Mouse (Mus musculus): ENCODE data around the gene Olfr370. TPM values are rescaled to one million over a fixed set of nuclear protein-coding genes. Genes with fewer than 3 reads are reported as not detected.

Olfr370 gene
- polyA plus RNA-seq, 2 experiments, result not detected

DNA sequence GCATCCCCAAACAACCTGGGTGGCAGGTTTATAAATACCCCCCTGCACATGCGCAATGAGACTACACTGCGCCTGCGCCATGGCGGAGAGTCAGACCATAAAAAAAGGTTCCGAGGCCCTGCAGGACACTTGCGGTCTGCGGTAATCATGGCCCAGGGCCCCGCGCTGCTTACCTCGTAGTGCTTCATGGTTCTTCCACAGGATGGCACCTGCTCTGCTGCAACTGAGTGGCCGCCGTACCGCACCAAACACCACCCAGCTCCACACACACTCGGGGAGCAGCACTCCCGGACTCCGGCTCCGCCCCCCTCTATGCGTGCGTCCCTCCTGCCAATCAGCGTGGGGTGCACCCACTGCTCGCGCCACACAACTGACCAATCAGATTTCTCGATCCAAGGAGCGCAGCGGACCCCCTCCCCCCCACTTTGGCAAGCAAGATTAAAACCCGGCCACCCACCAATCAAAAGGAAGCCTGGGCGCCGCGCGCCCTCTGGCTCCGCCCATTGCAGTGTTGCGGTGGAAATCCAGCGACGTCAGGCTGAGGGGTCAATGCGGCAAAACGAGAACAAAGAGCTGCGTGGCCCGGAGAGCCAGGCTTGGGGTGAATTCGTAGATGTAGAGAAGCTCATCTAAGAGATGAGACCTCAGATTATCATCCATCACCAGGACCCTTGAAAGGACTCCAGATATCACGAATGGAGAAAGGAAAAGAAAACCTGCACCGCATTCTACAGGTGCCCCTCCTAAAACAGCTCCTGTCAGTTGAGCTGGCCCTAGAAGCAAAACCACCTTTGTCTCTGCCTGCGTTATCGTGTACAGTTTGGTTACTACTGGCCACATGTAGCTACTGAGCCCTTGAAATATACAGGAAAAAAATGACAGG is 58.8 kb downstream of the Olfr370 start:
- no peaks in the 10 kb centered on the region for H3K27me3 ChIP-seq (ENCODE audit: control insufficient read depth, insufficient read depth, low read length)
- H3K4me2 ChIP-seq (replicated peaks; ENCODE audit: low read depth, low read length, severe bottlenecking), result peak overlapping the region; percentile 82
- peak overlapping the region; percentile 81 for H3K4me3 ChIP-seq (replicated peaks; ENCODE audit: low read length)
- H3K4me1 ChIP-seq (ENCODE audit: control insufficient read depth, insufficient read depth, low read length), result peaks cover 16% of the 10 kb centered on the region
- peak; percentile 99 for ATAC-seq (ENCODE audit: low FRiP score, low read depth)
- peak; percentile 47; the same call in 1 of the 2 replicates for TF ChIP-seq POLR2A (IDR thresholded peaks at IDR 0.05; ENCODE audit: borderline replicate concordance, extremely low read depth, insufficient read depth, insufficient read length)
- peak overlapping the region; percentile 90 for H3K27ac ChIP-seq (replicated peaks; ENCODE audit: low read depth, low read length)
- H3K36me3 ChIP-seq (ENCODE audit: control insufficient read depth, insufficient read depth, low read length), result peaks cover 7% of the 10 kb centered on the region; the same call in 1 of the 2 replicates
- H3K9me3 ChIP-seq (ENCODE audit: control insufficient read depth, low read length), result no peaks in the 10 kb centered on the region
- peak; percentile 99 for DNase-seq (ENCODE audit: low spot score)
- under 1% methylated on average over 41 of the region's 43 CpGs for WGBS
- peak overlapping the region; percentile 80 for H3K9ac ChIP-seq (ENCODE audit: low read depth, low read length, severe bottlenecking)

Other genes with a start within 250 kb of the Olfr370 start
- 0.05 and 0.08 TPM in 2 replicates for gene Ucp1, start 245.4 kb upstream of the Olfr370 start, polyA plus RNA-seq (2012; rRNA removed)
- gene Ucp1, start 245.4 kb upstream of the Olfr370 start, polyA plus RNA-seq (2014; fragmentation: Nextera tagmentation; extraction: Ambion mirVana), result not detected in 2 replicates
- gene Elmod2, start 203.3 kb upstream of the Olfr370 start, polyA plus RNA-seq (2012; rRNA removed), result 11.6 and 12.6 TPM in 2 replicates
- 16.3 and 22.4 TPM in 2 replicates for gene Elmod2, start 203.3 kb upstream of the Olfr370 start, polyA plus RNA-seq (2014; fragmentation: Nextera tagmentation; extraction: Ambion mirVana)
- not detected in 2 replicates for gene Mgat4d, start 187.3 kb upstream of the Olfr370 start, polyA plus RNA-seq (2012; rRNA removed)
- gene Mgat4d, start 187.3 kb upstream of the Olfr370 start, polyA plus RNA-seq (2014; fragmentation: Nextera tagmentation; extraction: Ambion mirVana), result not detected in 2 replicates
- 0.40 and 0.43 TPM in 2 replicates for gene Clgn, start 145.9 kb upstream of the Olfr370 start, polyA plus RNA-seq (2012; rRNA removed)
- gene Clgn, start 145.9 kb upstream of the Olfr370 start, polyA plus RNA-seq (2014; fragmentation: Nextera tagmentation; extraction: Ambion mirVana), result 0.33 and 0.87 TPM in 2 replicates
- 59.6 and 81.6 TPM in 2 replicates for gene Scoc, start 77.4 kb upstream of the Olfr370 start, polyA plus RNA-seq (2012; rRNA removed)
- 118 and 119 TPM in 2 replicates for gene Scoc, start 77.4 kb upstream of the Olfr370 start, polyA plus RNA-seq (2014; fragmentation: Nextera tagmentation; extraction: Ambion mirVana)
- 237 and 248 TPM in 2 replicates for gene Ndufb7, start 30.9 kb downstream of the Olfr370 start, polyA plus RNA-seq (2012; rRNA removed)
- gene Ndufb7, start 30.9 kb downstream of the Olfr370 start, polyA plus RNA-seq (2014; fragmentation: Nextera tagmentation; extraction: Ambion mirVana), result 298 and 313 TPM in 2 replicates
- 595 and 783 TPM in 2 replicates for gene Tecr, start 72.2 kb downstream of the Olfr370 start, polyA plus RNA-seq (2012; rRNA removed)
- 586 and 589 TPM in 2 replicates for gene Tecr, start 72.2 kb downstream of the Olfr370 start, polyA plus RNA-seq (2014; fragmentation: Nextera tagmentation; extraction: Ambion mirVana)
- gene Dnajb1, start 72.4 kb downstream of the Olfr370 start, polyA plus RNA-seq (2012; rRNA removed), result 42.6 and 43.7 TPM in 2 replicates
- gene Dnajb1, start 72.4 kb downstream of the Olfr370 start, polyA plus RNA-seq (2014; fragmentation: Nextera tagmentation; extraction: Ambion mirVana), result 51.3 and 58.9 TPM in 2 replicates
- 100 and 102 TPM in 2 replicates for gene Gipc1, start 116.9 kb downstream of the Olfr370 start, polyA plus RNA-seq (2012; rRNA removed)
- 134 and 138 TPM in 2 replicates for gene Gipc1, start 116.9 kb downstream of the Olfr370 start, polyA plus RNA-seq (2014; fragmentation: Nextera tagmentation; extraction: Ambion mirVana)
- 2.7 and 2.8 TPM in 2 replicates for gene Ptger1, start 130.9 kb downstream of the Olfr370 start, polyA plus RNA-seq (2012; rRNA removed)
- gene Ptger1, start 130.9 kb downstream of the Olfr370 start, polyA plus RNA-seq (2014; fragmentation: Nextera tagmentation; extraction: Ambion mirVana), result 0.40 and 0.83 TPM in 2 replicates
- 46.9 and 47.4 TPM in 2 replicates for gene Pkn1, start 163.4 kb downstream of the Olfr370 start, polyA plus RNA-seq (2012; rRNA removed)
- gene Pkn1, start 163.4 kb downstream of the Olfr370 start, polyA plus RNA-seq (2014; fragmentation: Nextera tagmentation; extraction: Ambion mirVana), result 24.3 and 29.3 TPM in 2 replicates
- gene Ddx39, start 179.4 kb downstream of the Olfr370 start, polyA plus RNA-seq (2012; rRNA removed), result 81.1 and 81.3 TPM in 2 replicates
- 110 and 111 TPM in 2 replicates for gene Ddx39, start 179.4 kb downstream of the Olfr370 start, polyA plus RNA-seq (2014; fragmentation: Nextera tagmentation; extraction: Ambion mirVana)
- 70.1 and 76.9 TPM in 2 replicates for gene Adgre5, start 205.5 kb downstream of the Olfr370 start, polyA plus RNA-seq (2012; rRNA removed)
- gene Adgre5, start 205.5 kb downstream of the Olfr370 start, polyA plus RNA-seq (2014; fragmentation: Nextera tagmentation; extraction: Ambion mirVana), result 45.2 and 50.4 TPM in 2 replicates